Mouse (Mus musculus) cerebellum, adult 2 months (tissue): ENCODE results near the gene Plxnb1. TPM values are rescaled to one million over a fixed set of nuclear protein-coding genes. Genes with fewer than 3 reads are reported as not detected.

ENCODE experiments used
- DNase-seq, 2 experiments: peaks; one replicate each; pipeline ENCODE4 v3.0.0; 2021
- H3K27ac ChIP-seq: fragments of 200-500 bp; 2 replicates; pipeline ENCODE4 v1.5.1; 2012; ENCODE audit warnings: low read length, control low read depth, inconsistent platforms; ENCODE audit not compliant: insufficient read depth
- H3K27me3 ChIP-seq: fragments of 200-500 bp; 2 replicates; pipeline ENCODE4 v1.6.1; 2012; ENCODE audit warnings: inconsistent platforms, mild to moderate bottlenecking, low read length, moderate library complexity; ENCODE audit not compliant: control insufficient read depth, insufficient read depth
- H3K4me1 ChIP-seq: fragments of 200-500 bp; 2 replicates; pipeline ENCODE4 v1.6.1; 2011; ENCODE audit warnings: low read length; ENCODE audit not compliant: control insufficient read depth, insufficient read depth
- H3K4me3 ChIP-seq: fragments of 200-500 bp; replicated peaks from 2 replicates; pipeline ENCODE3; 2011; ENCODE audit warnings: mild to moderate bottlenecking, low read depth, low read length, control low read depth; ENCODE audit not compliant: insufficient read depth
- CTCF ChIP-seq: fragments of 200-500 bp; IDR thresholded peaks from 2 replicates; pipeline ENCODE4 v1.5.1; 2011; ENCODE audit warnings: low read depth, mild to moderate bottlenecking, control low read depth, low read length, moderate library complexity, borderline replicate concordance; ENCODE audit not compliant: insufficient read depth
- POLR2A ChIP-seq: fragments of 200-500 bp; IDR thresholded peaks from 2 replicates; pipeline ENCODE4 v1.6.1; 2011; ENCODE audit warnings: low read length, control low read depth, borderline replicate concordance; ENCODE audit not compliant: insufficient read depth
- WGBS: fragments of 180-500 bp; shearing (Covaris S2); methylation state at CpG from one replicate; pipeline ENCODE4 v1.1.7; 2018; 5-methylcytosine and 5-hydroxymethylcytosine counted together
- polyA plus RNA-seq: library from polyadenylated mRNA; depleted of rRNA; stranded (reverse); fragments of >200 nt; gene quantifications from 2 replicates; pipeline ENCODE4 v1.2.3, GENCODE M21; 2012

The Plxnb1 gene
- polyA plus RNA-seq, 1 experiment, result 26.4 TPM

GRCm38 (mm10) chr9:109093786-109094552 is 1.2 kb upstream of the Plxnb1 start:
- H3K4me1 ChIP-seq, result no peaks in the 10 kb centered on the region
- WGBS, result 34% methylated on average over 11 of the region's 11 CpGs
- TF ChIP-seq CTCF (no peak), POLR2A (no peak)
- no peak overlapping the region for H3K27ac ChIP-seq
- DNase-seq, result no peak
- H3K4me3 ChIP-seq, result no peak overlapping the region
- no peaks in the 10 kb centered on the region for H3K27me3 ChIP-seq

GRCm38 (mm10) chr9:109094553-109095136 is 544 bp upstream of the Plxnb1 start:
- Histone ChIP-seq H3K4me1 (no peaks in the 10 kb centered on the region), H3K4me3 (peak overlapping the region; percentile 56), H3K27me3 (no peaks in the 10 kb centered on the region), H3K27ac (no peak overlapping the region)
- TF ChIP-seq POLR2A, result no peak
- TF ChIP-seq CTCF, result no peak
- 7% methylated on average over 21 of the region's 21 CpGs for WGBS
- no peak for DNase-seq

- TF ChIP-seq POLR2A, result no peak
- no peak for TF ChIP-seq CTCF
- H3K4me1 ChIP-seq, result no peaks in the 10 kb centered on the region
- no peaks in the 10 kb centered on the region for H3K27me3 ChIP-seq
- peak; percentile 27 to 31 for DNase-seq
- 56% methylated on average over 9 of the region's 9 CpGs for WGBS
- H3K27ac ChIP-seq, result peak overlapping the region; percentile 87; the same call in 1 of the 2 replicates
- peak overlapping the region; percentile 50 for H3K4me3 ChIP-seq
These were observed 1.1 kb downstream of the Plxnb1 start for GRCm38 (mm10) chr9:109096251-109096661.

- H3K4me1 ChIP-seq, result no peaks in the 10 kb centered on the region
- no peaks in the 10 kb centered on the region for H3K27me3 ChIP-seq
- peak overlapping the region; percentile 38 for H3K4me3 ChIP-seq
- 57% methylated on average over 6 of the region's 6 CpGs for WGBS
- DNase-seq, result no peak
- peak overlapping the region; percentile 87; the same call in 1 of the 2 replicates for H3K27ac ChIP-seq
- TF ChIP-seq POLR2A (no peak), CTCF (no peak)
These were observed 1.7 kb downstream of the Plxnb1 start for GRCm38 (mm10) chr9:109096856-109097255.

- H3K4me1 ChIP-seq, result no peaks in the 10 kb centered on the region
- 54% methylated on average over 6 of the region's 6 CpGs for WGBS
- no peak for TF ChIP-seq POLR2A
- TF ChIP-seq CTCF, result no peak
These were observed 2.1 kb downstream of the Plxnb1 start for GRCm38 (mm10) chr9:109097291-109097690.

GRCm38 (mm10) chr9:109097831-109098230 is 2.6 kb downstream of the Plxnb1 start:
- no peaks in the 10 kb centered on the region for H3K4me1 ChIP-seq
- 24% methylated on average over 5 of the region's 5 CpGs for WGBS
- TF ChIP-seq CTCF, result no peak
- TF ChIP-seq POLR2A, result no peak

More at GRCm38 (mm10) chr9:109097291-109097690, 2.1 kb downstream of the Plxnb1 start:
- Histone ChIP-seq H3K27ac (peak overlapping the region; percentile 87), H3K4me3 (no peak overlapping the region), H3K27me3 (no peaks in the 10 kb centered on the region)
- no peak for DNase-seq

GRCm38 (mm10) chr9:109098366-109098765 is 3.2 kb downstream of the Plxnb1 start:
- Histone ChIP-seq H3K27me3 (no peaks in the 10 kb centered on the region), H3K4me3 (peak overlapping the region; percentile 15), H3K27ac (no peak overlapping the region), H3K4me1 (no peaks in the 10 kb centered on the region)
- TF ChIP-seq CTCF, result no peak
- TF ChIP-seq POLR2A, result no peak
- DNase-seq, result no peak
- WGBS, result 83% methylated on average over 8 of the region's 8 CpGs

More at GRCm38 (mm10) chr9:109097831-109098230, 2.6 kb downstream of the Plxnb1 start:
- Histone ChIP-seq H3K27me3 (no peaks in the 10 kb centered on the region), H3K4me3 (no peak overlapping the region), H3K27ac (peak overlapping the region; percentile 24; the same call in 1 of the 2 replicates)
- DNase-seq, result peak; percentile 46 to 71

GRCm38 (mm10) chr9:109098969-109099368 is 3.8 kb downstream of the Plxnb1 start:
- no peak for TF ChIP-seq CTCF
- no peak for TF ChIP-seq POLR2A
- Histone ChIP-seq H3K4me3 (no peak overlapping the region), H3K27ac (no peak overlapping the region), H3K4me1 (no peaks in the 10 kb centered on the region), H3K27me3 (no peaks in the 10 kb centered on the region)
- 18% methylated on average over 6 of the region's 6 CpGs for WGBS
- DNase-seq, result peak in 1 of 2 experiments; percentile 29
